Mouse (Mus musculus) layer of hippocampus, postnatal 25 days (tissue): ENCODE data around the gene Bmper. TPM values are rescaled to one million over a fixed set of nuclear protein-coding genes. Genes with fewer than 3 reads are reported as not detected.

ENCODE experiments used
- DNase-seq, 2 experiments: peaks; one replicate each; pipeline ENCODE4 v3.0.0; 2022; ENCODE audit warnings: mixed read lengths in 2 of 2, low spot score in 1 of 2; ENCODE audit errors: extremely low spot score in 1 of 2
- total RNA-seq, 2 experiments: library from RNA; stranded (reverse); gene quantifications; 2 replicates each; pipeline ENCODE4 v1.2.3; 2021

The Bmper gene
- total RNA-seq, 2 experiments from 2014 or later = 3.9 to 5.3 TPM

DNA sequence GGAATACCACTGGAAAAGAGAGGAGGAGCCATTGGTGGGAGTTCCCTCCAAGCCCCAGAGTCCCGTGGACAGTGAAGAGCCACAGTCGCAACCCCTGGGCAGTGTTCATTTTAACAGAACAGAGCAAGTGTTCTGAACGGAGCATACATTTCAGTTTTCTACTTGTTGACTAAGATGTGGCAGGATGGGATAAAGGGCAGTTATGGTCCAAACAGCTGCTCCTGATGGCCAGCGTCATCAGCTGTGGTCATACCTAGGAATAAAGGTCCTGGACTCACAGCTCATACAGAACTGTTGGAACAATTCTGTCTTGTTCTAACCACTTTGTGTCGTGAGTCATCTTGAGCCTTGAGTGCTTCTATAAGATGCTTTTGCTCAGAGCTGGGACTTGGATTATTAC, 265.4 kb downstream of the Bmper start:
- DNase-seq = no peak

DNA sequence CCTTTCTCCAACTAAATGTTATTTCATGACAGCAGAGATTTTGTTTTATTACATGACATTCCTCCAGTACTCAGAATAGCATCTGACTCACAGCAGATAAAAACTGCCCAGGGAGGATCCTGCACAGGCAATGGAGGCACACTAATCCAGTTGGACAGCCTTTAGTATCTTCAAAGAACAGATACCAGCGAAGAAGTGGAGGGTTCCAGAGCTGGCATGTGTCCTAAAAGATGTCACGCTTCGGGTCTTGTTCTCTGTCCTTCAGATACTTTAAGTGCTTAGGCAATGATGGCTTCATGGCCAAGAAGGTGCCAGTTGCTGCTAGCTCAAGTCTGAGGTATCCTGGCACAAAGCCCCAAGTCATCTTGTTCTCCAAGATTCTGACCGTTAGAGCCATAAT, 272.5 kb downstream of the Bmper start:
- no peak for DNase-seq

DNA sequence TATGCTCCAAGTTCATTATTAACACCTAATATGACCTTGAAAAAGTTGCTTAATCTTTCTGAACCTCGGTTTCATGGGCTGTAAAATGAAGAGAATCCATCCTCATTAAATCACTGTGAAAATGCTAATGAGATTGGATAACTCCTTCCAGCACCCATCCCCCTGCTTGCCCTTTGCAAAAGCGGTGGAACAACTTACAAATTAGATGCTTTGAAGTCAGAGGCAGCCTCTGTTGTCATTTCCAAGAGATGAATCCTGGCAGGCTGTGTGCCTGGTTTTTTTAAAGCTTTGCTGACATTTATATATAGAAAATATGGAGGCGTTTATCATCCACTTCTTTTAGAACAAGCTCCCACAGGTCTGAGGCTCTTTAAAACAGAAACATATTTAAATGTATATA, 274.8 kb downstream of the Bmper start:
- no peak for DNase-seq

DNA sequence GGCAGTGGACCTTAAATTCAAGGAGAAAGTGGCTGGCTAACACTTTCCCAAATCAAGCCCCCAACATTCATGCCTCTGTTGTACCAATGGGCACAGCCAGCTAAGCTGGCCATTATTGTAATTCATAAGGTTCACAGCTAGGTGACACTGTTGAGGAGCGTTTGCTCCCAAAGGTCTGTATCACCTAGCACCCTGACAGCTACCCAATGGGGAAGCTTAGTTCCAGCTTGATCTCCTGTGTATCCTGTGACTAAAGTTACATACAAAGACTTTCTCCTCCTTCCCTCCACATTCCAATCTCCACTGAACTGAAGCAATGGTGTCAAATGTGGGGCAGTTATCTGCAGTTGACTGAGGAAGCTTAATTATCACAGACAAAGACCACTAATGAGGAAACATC, 311.0 kb downstream of the Bmper start:
- DNase-seq = no peak
